Mouse (Mus musculus) erythroblast, embryonic 14.5 days (primary cell): ENCODE results near the gene Minos1.

Experiments
- GATA1 ChIP-seq: IDR thresholded peaks from 2 replicates; pipeline ENCODE4 v1.6.1; 2012; ENCODE audit warnings: low read length, inconsistent platforms, mixed read lengths
- TAL1 ChIP-seq: IDR thresholded peaks from 3 replicates; pipeline ENCODE4 v1.6.1; 2012; ENCODE audit warnings: low read length, inconsistent platforms, mixed read lengths

DNA sequence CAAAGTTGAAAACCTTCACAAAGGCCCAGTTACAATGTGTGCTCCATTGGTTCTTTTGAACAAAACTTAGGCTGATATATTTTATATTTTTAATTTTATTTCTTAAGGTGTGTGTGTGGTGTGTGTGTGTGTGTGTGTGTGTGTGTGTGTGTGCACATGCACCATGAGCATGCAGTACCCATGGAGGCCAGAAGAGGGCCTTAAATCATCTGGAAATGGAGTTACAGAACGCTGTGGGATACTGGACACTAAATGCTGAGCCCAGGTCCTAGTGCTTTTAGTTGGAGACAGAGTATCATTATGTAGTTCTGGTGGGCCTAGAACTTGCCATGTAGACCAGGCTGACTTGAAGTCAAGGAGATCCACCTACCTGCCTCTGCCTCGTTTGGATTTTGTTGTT, 48.3 kb upstream of the Minos1 start:
- TF ChIP-seq TAL1 (no peak), GATA1 (no peak)
